Mouse (Mus musculus): ENCODE measurements around the gene Gucy2d. TPM values are rescaled to one million over a fixed set of nuclear protein-coding genes. Genes with fewer than 3 reads are reported as not detected.
A peak's percentile ranks its signal among the peaks of the same experiment; 100 is the strongest.

The Gucy2d gene
- polyA plus RNA-seq, 1 experiment from 2014 or later, result 0.28 TPM

DNA sequence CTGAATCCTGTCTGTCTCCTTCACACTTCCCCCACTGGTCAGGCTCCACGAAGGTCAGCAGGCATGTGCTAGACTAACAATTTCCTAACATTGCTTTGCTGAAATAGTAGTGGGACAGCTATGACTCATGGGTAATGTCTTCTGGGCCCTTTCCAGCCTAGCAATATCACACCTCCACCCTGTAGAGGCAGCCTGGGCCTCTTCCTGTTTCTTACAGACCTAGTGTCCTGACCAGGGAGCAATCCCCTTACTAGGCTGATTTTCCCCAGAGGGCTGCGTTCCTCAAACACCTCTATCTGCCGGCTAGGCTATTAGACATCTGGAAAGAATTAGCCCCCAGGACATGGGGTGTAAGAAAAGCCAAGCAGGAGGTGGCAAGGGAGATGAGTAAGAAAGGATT, 24.7 kb upstream of the Gucy2d start:
- no peaks in the 10 kb centered on the region for H3K27me3 ChIP-seq (replicated peaks; ENCODE audit: control insufficient read depth, insufficient read depth, low read length)
- no peak overlapping the region for H3K27ac ChIP-seq (ENCODE audit: low read depth, low read length)
- H3K4me1 ChIP-seq (ENCODE audit: control insufficient read depth, insufficient read depth, low read depth, low read length), result peaks cover 2% of the 10 kb centered on the region; the same call in 1 of the 2 replicates
- no peak overlapping the region for H3K4me3 ChIP-seq (ENCODE audit: low read length)
- H3K9ac ChIP-seq (ENCODE audit: low read depth, low read length), result no peak overlapping the region
- no peaks in the 10 kb centered on the region for H3K36me3 ChIP-seq (ENCODE audit: control insufficient read depth, insufficient read depth, low read length)
- no peaks in the 10 kb centered on the region for H3K9me3 ChIP-seq (ENCODE audit: control insufficient read depth, low read length)
- 66% methylated on average over 3 of the region's 3 CpGs for WGBS
- no peak for ATAC-seq
- H3K4me2 ChIP-seq (ENCODE audit: low read length), result no peak overlapping the region

DNA sequence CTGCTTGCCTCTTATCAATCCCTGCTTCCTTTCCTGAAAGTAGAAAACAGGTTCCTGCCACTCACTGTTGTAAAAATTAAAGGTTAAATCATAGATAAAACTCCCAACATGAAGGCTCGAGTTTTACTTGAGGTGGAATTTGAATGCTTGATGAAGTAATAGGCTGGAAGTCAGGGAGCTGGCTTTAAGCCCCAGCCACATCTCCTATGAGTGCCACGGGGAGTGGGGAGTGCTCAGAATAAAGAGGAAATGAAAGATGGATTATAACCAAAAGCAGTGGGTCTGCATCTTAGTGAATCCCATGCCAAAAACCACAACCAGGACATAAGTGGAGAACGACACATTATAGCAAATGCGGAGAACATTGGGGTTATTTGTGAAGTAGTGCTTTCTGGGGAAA, 24.2 kb upstream of the Gucy2d start:
- ATAC-seq, result no peak
- Histone ChIP-seq H3K9ac (ENCODE audit: low read depth, low read length) (no peak overlapping the region), H3K27me3 (replicated peaks; ENCODE audit: control insufficient read depth, insufficient read depth, low read length) (no peaks in the 10 kb centered on the region), H3K27ac (ENCODE audit: low read depth, low read length) (no peak overlapping the region), H3K4me2 (ENCODE audit: low read length) (no peak overlapping the region), H3K4me3 (ENCODE audit: low read length) (no peak overlapping the region), H3K4me1 (ENCODE audit: control insufficient read depth, insufficient read depth, low read depth, low read length) (peaks cover 2% of the 10 kb centered on the region; the same call in 1 of the 2 replicates), H3K36me3 (ENCODE audit: control insufficient read depth, insufficient read depth, low read length) (no peaks in the 10 kb centered on the region), H3K9me3 (ENCODE audit: control insufficient read depth, low read length) (no peaks in the 10 kb centered on the region)
- 76% methylated on average over 4 of the region's 4 CpGs for WGBS

- H3K27ac ChIP-seq (ENCODE audit: low read depth, low read length), result no peak overlapping the region
- H3K4me1 ChIP-seq (ENCODE audit: control insufficient read depth, insufficient read depth, low read depth, low read length), result peaks cover 2% of the 10 kb centered on the region; the same call in 1 of the 2 replicates
- no peaks in the 10 kb centered on the region for H3K27me3 ChIP-seq (replicated peaks; ENCODE audit: control insufficient read depth, insufficient read depth, low read length)
- H3K4me2 ChIP-seq (ENCODE audit: low read length), result no peak overlapping the region
- no peaks in the 10 kb centered on the region for H3K9me3 ChIP-seq (ENCODE audit: control insufficient read depth, low read length)
- H3K36me3 ChIP-seq (ENCODE audit: control insufficient read depth, insufficient read depth, low read length), result no peaks in the 10 kb centered on the region
- 68% methylated on average over 17 of the region's 17 CpGs for WGBS
- H3K9ac ChIP-seq (ENCODE audit: low read depth, low read length), result no peak overlapping the region
- no peak; the same call in 1 of the 2 replicates for ATAC-seq
- no peak overlapping the region for H3K4me3 ChIP-seq (ENCODE audit: low read length)
Measured at GRCm38 (mm10) chr7:98418031-98418805, 22.0 kb upstream of the Gucy2d start.

- H3K4me3 ChIP-seq (ENCODE audit: low read length), result no peak overlapping the region
- WGBS, result 30% methylated on average over 5 of the region's 5 CpGs
- H3K4me2 ChIP-seq (ENCODE audit: low read length), result no peak overlapping the region
- no peak overlapping the region for H3K27ac ChIP-seq (ENCODE audit: low read depth, low read length)
- H3K36me3 ChIP-seq (ENCODE audit: control insufficient read depth, insufficient read depth, low read length), result no peaks in the 10 kb centered on the region
- ATAC-seq, result peak; percentile 57; the same call in 1 of the 2 replicates
- no peak overlapping the region for H3K9ac ChIP-seq (ENCODE audit: low read depth, low read length)
- no peaks in the 10 kb centered on the region for H3K27me3 ChIP-seq (replicated peaks; ENCODE audit: control insufficient read depth, insufficient read depth, low read length)
- H3K4me1 ChIP-seq (ENCODE audit: control insufficient read depth, insufficient read depth, low read depth, low read length), result peaks cover 2% of the 10 kb centered on the region; the same call in 1 of the 2 replicates
- H3K9me3 ChIP-seq (ENCODE audit: control insufficient read depth, low read length), result no peaks in the 10 kb centered on the region
Measured at GRCm38 (mm10) chr7:98419366-98419765, 20.9 kb upstream of the Gucy2d start.

DNA sequence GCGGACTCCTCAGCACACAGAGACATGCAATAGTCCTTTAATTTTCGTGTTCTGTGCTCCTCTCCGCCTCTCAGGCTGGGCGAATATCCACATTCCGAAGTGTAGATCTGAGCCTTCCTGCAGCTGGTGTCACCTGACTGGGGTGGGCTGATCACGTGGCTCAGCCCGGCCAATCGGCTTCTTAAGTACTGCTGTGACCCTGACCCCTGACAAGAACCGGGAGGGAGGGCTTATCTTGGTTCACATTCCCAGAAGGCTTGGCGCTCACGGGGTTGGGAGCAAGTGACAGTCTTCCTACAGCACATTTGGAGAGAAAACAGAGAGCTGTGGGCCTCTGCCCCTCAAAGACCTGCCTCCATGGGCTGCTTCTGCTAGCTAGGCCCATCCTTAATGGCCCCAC, 16.7 kb upstream of the Gucy2d start:
- H3K9ac ChIP-seq (ENCODE audit: low read depth, low read length), result no peak overlapping the region

DNA sequence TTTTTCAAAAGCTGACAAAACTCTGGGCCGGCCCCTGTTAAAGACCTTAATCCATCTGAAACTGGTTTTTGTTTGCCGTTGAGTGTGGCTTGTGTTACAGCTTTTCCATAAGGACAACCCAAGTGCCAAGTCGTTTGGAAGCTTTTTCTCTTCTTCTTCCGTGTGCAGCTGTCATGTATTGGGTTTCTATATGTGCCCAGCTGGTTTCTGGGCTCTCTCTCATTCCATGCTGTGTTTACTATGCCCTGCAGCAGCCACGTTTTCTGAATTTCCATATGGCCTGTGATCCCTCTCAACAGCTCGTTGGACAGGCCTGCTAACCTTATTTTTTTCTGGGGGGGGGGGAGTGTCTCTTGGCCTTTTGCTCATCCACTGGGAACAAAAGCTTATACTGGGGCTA, 15.8 kb upstream of the Gucy2d start:
- ATAC-seq, result no peak
- H3K9me3 ChIP-seq (ENCODE audit: control insufficient read depth, low read length), result no peaks in the 10 kb centered on the region
- H3K4me1 ChIP-seq (ENCODE audit: control insufficient read depth, insufficient read depth, low read depth, low read length), result no peaks in the 10 kb centered on the region
- H3K36me3 ChIP-seq (ENCODE audit: control insufficient read depth, insufficient read depth, low read length), result no peaks in the 10 kb centered on the region
- no peak overlapping the region for H3K27ac ChIP-seq (ENCODE audit: low read depth, low read length)
- H3K4me2 ChIP-seq (ENCODE audit: low read length), result no peak overlapping the region
- no peak overlapping the region for H3K9ac ChIP-seq (ENCODE audit: low read depth, low read length)
- no peak overlapping the region for H3K4me3 ChIP-seq (ENCODE audit: low read length)
- H3K27me3 ChIP-seq (replicated peaks; ENCODE audit: control insufficient read depth, insufficient read depth, low read length), result no peaks in the 10 kb centered on the region
- WGBS, result 58% methylated on average over 6 of the region's 6 CpGs

More for the DNA sequence above, 16.7 kb upstream of the Gucy2d start:
- Histone ChIP-seq H3K4me2 (ENCODE audit: low read length) (no peak overlapping the region), H3K4me1 (ENCODE audit: control insufficient read depth, insufficient read depth, low read depth, low read length) (peaks cover under 1% of the 10 kb centered on the region; the same call in 1 of the 2 replicates), H3K9me3 (ENCODE audit: control insufficient read depth, low read length) (no peaks in the 10 kb centered on the region), H3K27ac (ENCODE audit: low read depth, low read length) (no peak overlapping the region), H3K36me3 (ENCODE audit: control insufficient read depth, insufficient read depth, low read length) (no peaks in the 10 kb centered on the region), H3K27me3 (replicated peaks; ENCODE audit: control insufficient read depth, insufficient read depth, low read length) (no peaks in the 10 kb centered on the region), H3K4me3 (ENCODE audit: low read length) (no peak overlapping the region)
- WGBS, result 73% methylated on average over 11 of the region's 11 CpGs
- ATAC-seq, result no peak

GRCm38 (mm10) chr7:98425551-98425950, 14.7 kb upstream of the Gucy2d start:
- WGBS, result 99% methylated on average over 3 of the region's 3 CpGs

GRCm38 (mm10) chr7:98426641-98427040, 13.6 kb upstream of the Gucy2d start:
- Histone ChIP-seq H3K9me3 (ENCODE audit: control insufficient read depth, low read length) (no peaks in the 10 kb centered on the region), H3K4me3 (ENCODE audit: low read length) (no peak overlapping the region), H3K27ac (ENCODE audit: low read depth, low read length) (no peak overlapping the region), H3K36me3 (ENCODE audit: control insufficient read depth, insufficient read depth, low read length) (no peaks in the 10 kb centered on the region), H3K9ac (ENCODE audit: low read depth, low read length) (no peak overlapping the region), H3K4me2 (ENCODE audit: low read length) (no peak overlapping the region), H3K4me1 (ENCODE audit: control insufficient read depth, insufficient read depth, low read depth, low read length) (no peaks in the 10 kb centered on the region), H3K27me3 (replicated peaks; ENCODE audit: control insufficient read depth, insufficient read depth, low read length) (no peaks in the 10 kb centered on the region)
- WGBS, result 62% methylated on average over 5 of the region's 5 CpGs
- ATAC-seq, result no peak

More at GRCm38 (mm10) chr7:98425551-98425950, 14.7 kb upstream of the Gucy2d start:
- H3K27ac ChIP-seq (ENCODE audit: low read depth, low read length), result no peak overlapping the region
- H3K4me1 ChIP-seq (ENCODE audit: control insufficient read depth, insufficient read depth, low read depth, low read length), result no peaks in the 10 kb centered on the region
- no peak overlapping the region for H3K9ac ChIP-seq (ENCODE audit: low read depth, low read length)
- no peaks in the 10 kb centered on the region for H3K27me3 ChIP-seq (replicated peaks; ENCODE audit: control insufficient read depth, insufficient read depth, low read length)
- H3K4me3 ChIP-seq (ENCODE audit: low read length), result no peak overlapping the region
- no peak overlapping the region for H3K4me2 ChIP-seq (ENCODE audit: low read length)
- no peaks in the 10 kb centered on the region for H3K36me3 ChIP-seq (ENCODE audit: control insufficient read depth, insufficient read depth, low read length)
- no peak for ATAC-seq
- H3K9me3 ChIP-seq (ENCODE audit: control insufficient read depth, low read length), result no peaks in the 10 kb centered on the region

GRCm38 (mm10) chr7:98427115-98427835, 12.9 kb upstream of the Gucy2d start:
- WGBS, result 80% methylated on average over 11 of the region's 11 CpGs
- no peak overlapping the region for H3K27ac ChIP-seq (ENCODE audit: low read depth, low read length)
- no peak overlapping the region for H3K4me2 ChIP-seq (ENCODE audit: low read length)
- no peaks in the 10 kb centered on the region for H3K36me3 ChIP-seq (ENCODE audit: control insufficient read depth, insufficient read depth, low read length)
- no peak overlapping the region for H3K4me3 ChIP-seq (ENCODE audit: low read length)
- H3K9ac ChIP-seq (ENCODE audit: low read depth, low read length), result no peak overlapping the region
- no peaks in the 10 kb centered on the region for H3K4me1 ChIP-seq (ENCODE audit: control insufficient read depth, insufficient read depth, low read depth, low read length)
- no peaks in the 10 kb centered on the region for H3K9me3 ChIP-seq (ENCODE audit: control insufficient read depth, low read length)
- no peaks in the 10 kb centered on the region for H3K27me3 ChIP-seq (replicated peaks; ENCODE audit: control insufficient read depth, insufficient read depth, low read length)
- no peak for ATAC-seq

Measured in hindbrain, embryonic 16.5 days (tissue).